Mouse (Mus musculus): ENCODE data around the gene Adam10. TPM values are rescaled to one million over a fixed set of nuclear protein-coding genes. Genes with fewer than 3 reads are reported as not detected.
A peak's percentile ranks its signal among the peaks of the same experiment; 100 is the strongest.

Gene Adam10
- polyA plus RNA-seq (2015; fragmentation: Nextera tagmentation; extraction: Ambion mirVana), result 57.1 and 58.2 TPM in 2 replicates

DNA sequence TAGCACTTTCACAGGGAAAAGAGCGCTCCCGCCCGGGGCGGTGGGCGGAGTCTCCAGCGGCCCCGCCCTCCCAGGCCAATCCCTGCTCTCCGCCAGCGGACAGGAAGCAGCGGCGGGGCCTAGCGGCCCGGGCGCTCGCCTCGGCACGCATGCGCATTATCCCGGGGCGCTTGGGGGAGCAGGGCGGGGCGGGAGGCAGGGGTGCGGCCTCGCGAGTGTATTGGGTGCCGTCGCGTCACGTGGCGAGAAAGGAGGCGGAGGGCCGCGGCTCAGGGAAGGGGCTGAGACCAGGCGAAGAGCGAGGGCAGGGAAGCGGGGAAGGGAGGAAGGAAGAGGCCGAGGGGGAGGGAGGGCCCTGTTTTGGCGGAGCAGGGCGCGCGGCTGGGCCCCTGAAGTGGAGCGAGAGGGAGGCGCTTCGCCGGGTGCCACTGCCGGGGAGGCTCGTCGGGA lies at the start of gene Adam10:
Gene Adam10 (plus strand): TSS at position 316 of the 450 bp plus-strand sequence.
- peak within 1 kb of the TSS; percentile 78 for H3K4me2 ChIP-seq (ENCODE audit: low read depth, low read length)
- H3K9me3 ChIP-seq (replicated peaks; ENCODE audit: control insufficient read depth, low read length), result no peaks in the 10 kb centered on the region
- peak within 1 kb of the TSS; percentile 96 for H3K27ac ChIP-seq (ENCODE audit: low read length)
- peak; percentile 99 for ATAC-seq (replicated peaks; ENCODE audit: extremely low read depth, insufficient read depth, low FRiP score)
- H3K9ac ChIP-seq (ENCODE audit: low read length), result peak within 1 kb of the TSS; percentile 94
- peaks cover 15% of the 10 kb centered on the region for H3K4me1 ChIP-seq (ENCODE audit: control insufficient read depth, insufficient read depth, low read length)
- H3K4me3 ChIP-seq (ENCODE audit: low read length), result peak within 1 kb of the TSS; percentile 86
- H3K36me3 ChIP-seq (ENCODE audit: control insufficient read depth, insufficient read depth), result no peaks in the 10 kb centered on the region
- under 1% methylated on average over 47 of the region's 48 CpGs for WGBS
- no peaks in the 10 kb centered on the region for H3K27me3 ChIP-seq (ENCODE audit: control insufficient read depth, insufficient read depth, low read length)

DNA sequence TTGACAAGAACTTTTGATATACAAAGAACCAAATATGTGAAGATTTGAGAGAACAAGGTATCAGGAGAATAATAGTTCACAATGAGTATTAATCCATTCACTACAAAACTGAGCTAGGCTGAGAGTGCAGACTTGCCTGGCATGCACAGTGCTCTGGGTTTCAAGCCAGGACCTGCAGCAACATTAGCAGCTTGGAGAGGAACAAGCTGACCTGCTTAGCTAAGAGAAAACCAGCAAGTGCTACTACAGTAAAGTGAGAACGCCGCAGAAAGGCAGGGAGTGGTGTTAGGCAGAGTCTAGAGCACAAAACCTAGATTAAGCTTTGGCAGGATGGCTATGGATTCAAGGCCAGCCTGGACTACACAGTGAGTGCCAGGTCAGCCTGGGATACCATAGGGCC lies 49.1 kb upstream of the Adam10 start:
- Histone ChIP-seq H3K27ac (ENCODE audit: low read length) (no peak overlapping the region; the same call in 1 of the 2 replicates), H3K4me2 (ENCODE audit: low read depth, low read length) (no peak overlapping the region), H3K4me3 (ENCODE audit: low read length) (no peak overlapping the region), H3K36me3 (ENCODE audit: control insufficient read depth, insufficient read depth) (0 out of 2 replicates have a peak, but pooled peaks cover 4% of the 10 kb centered on the region), H3K9ac (ENCODE audit: low read length) (no peak overlapping the region), H3K9me3 (replicated peaks; ENCODE audit: control insufficient read depth, low read length) (no peaks in the 10 kb centered on the region), H3K27me3 (ENCODE audit: control insufficient read depth, insufficient read depth, low read length) (no peaks in the 10 kb centered on the region), H3K4me1 (ENCODE audit: control insufficient read depth, insufficient read depth, low read length) (peaks cover 12% of the 10 kb centered on the region)
- no peak for ATAC-seq (replicated peaks; ENCODE audit: extremely low read depth, insufficient read depth, low FRiP score)
- 82% methylated on average over 2 of the region's 2 CpGs for WGBS

DNA sequence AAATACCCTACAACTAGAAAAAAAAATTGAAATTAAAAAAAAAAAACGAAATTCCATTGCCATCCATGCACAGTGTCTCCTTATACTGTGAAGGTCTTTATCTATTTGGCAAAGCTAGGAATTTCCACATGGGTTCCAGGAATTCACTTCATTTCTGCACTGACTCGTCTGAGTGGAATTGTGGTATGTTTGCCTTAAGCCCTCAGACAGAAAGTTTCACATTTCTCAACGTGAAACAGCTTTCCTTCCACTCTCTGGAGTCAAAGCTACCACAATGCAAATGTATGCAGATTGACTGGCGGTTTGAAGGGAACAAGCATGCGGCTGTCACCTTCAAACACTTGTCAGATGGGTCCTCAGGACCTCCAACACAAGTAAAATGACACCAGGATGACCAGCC lies 47.1 kb upstream of the Adam10 start:
- no peak overlapping the region for H3K27ac ChIP-seq (ENCODE audit: low read length)
- WGBS, result 21% methylated on average over 5 of the region's 5 CpGs

DNA sequence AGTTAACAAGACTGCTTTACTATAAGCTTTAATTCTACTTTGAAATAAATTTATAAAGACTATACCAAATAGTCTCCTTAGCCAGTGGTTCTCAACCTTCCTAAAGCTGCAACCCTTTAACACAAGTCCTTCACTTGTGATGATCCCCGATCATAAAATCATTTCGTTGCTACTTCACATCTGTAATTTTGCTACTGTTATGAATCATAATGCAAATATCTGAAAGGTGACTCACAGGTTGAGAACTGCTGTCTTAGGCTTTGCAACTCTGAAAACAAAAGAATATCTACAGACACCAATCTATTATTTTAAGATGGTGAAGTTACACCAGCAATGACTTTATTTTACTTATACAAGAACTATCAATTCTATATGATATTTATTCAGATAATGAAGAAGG lies 42.0 kb upstream of the Adam10 start:
- Histone ChIP-seq H3K9ac (ENCODE audit: low read length) (no peak overlapping the region), H3K4me1 (ENCODE audit: control insufficient read depth, insufficient read depth, low read length) (peaks cover 1% of the 10 kb centered on the region), H3K27me3 (ENCODE audit: control insufficient read depth, insufficient read depth, low read length) (no peaks in the 10 kb centered on the region), H3K36me3 (ENCODE audit: control insufficient read depth, insufficient read depth) (0 out of 2 replicates have a peak, but pooled peaks cover 4% of the 10 kb centered on the region), H3K27ac (ENCODE audit: low read length) (no peak overlapping the region), H3K4me2 (ENCODE audit: low read depth, low read length) (no peak overlapping the region), H3K4me3 (ENCODE audit: low read length) (no peak overlapping the region), H3K9me3 (replicated peaks; ENCODE audit: control insufficient read depth, low read length) (no peaks in the 10 kb centered on the region)
- WGBS, result 81% methylated on average over 2 of the region's 2 CpGs
- ATAC-seq (replicated peaks; ENCODE audit: extremely low read depth, insufficient read depth, low FRiP score), result no peak

More for the DNA sequence above, 47.1 kb upstream of the Adam10 start:
- no peak overlapping the region for H3K4me3 ChIP-seq (ENCODE audit: low read length)
- H3K4me2 ChIP-seq (ENCODE audit: low read depth, low read length), result no peak overlapping the region
- no peak overlapping the region for H3K9ac ChIP-seq (ENCODE audit: low read length)
- H3K27me3 ChIP-seq (ENCODE audit: control insufficient read depth, insufficient read depth, low read length), result no peaks in the 10 kb centered on the region
- H3K4me1 ChIP-seq (ENCODE audit: control insufficient read depth, insufficient read depth, low read length), result peaks cover 8% of the 10 kb centered on the region
- H3K36me3 ChIP-seq (ENCODE audit: control insufficient read depth, insufficient read depth), result 0 out of 2 replicates have a peak, but pooled peaks cover 4% of the 10 kb centered on the region
- H3K9me3 ChIP-seq (replicated peaks; ENCODE audit: control insufficient read depth, low read length), result no peaks in the 10 kb centered on the region
- peak; percentile 49; the same call in 1 of the 2 replicates for ATAC-seq (replicated peaks; ENCODE audit: extremely low read depth, insufficient read depth, low FRiP score)

DNA sequence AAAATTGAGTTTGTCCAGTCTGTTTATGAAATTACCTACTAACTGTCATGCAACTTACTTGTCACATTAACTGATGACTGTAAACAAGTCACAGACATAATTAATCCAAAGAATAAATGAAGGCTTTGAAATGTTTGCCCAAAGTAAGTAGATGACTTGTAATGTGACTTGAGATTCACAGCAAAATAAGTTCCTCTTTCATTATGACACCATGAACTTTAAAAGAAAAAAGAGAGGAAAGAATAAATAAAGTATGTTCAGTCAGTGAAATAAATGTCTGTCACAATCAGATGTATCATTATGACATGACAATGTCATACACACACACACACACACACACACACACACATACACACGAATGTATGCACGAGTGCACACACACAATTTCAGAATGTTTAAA lies 28.5 kb upstream of the Adam10 start:
- no peak overlapping the region for H3K27ac ChIP-seq (ENCODE audit: low read length)
- H3K4me3 ChIP-seq (ENCODE audit: low read length), result no peak overlapping the region
- 72% methylated on average over 2 of the region's 2 CpGs for WGBS

DNA sequence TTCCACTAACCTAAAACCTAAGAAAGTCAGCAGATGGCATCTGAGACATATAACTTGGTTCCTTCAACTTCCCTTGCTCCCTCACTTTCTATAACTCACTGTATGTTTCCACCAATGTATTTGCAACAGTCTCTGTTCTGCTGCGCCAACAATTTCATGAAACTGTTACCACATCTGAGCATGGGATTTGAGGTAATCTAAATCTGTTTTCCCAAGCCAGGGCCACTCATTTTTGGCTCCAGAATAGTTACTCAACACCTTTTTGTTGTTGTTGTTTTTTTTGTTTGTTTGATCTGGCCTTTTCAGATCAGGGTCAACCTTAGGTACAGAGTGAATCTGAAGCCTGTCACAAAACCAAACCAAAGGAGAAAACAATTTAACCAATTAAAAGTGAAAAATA lies 27.8 kb upstream of the Adam10 start:
- no peak overlapping the region for H3K4me2 ChIP-seq (ENCODE audit: low read depth, low read length)
- no peak overlapping the region for H3K9ac ChIP-seq (ENCODE audit: low read length)
- peaks cover 11% of the 10 kb centered on the region for H3K4me1 ChIP-seq (ENCODE audit: control insufficient read depth, insufficient read depth, low read length)
- peaks cover 3% of the 10 kb centered on the region; the same call in 1 of the 2 replicates for H3K36me3 ChIP-seq (ENCODE audit: control insufficient read depth, insufficient read depth)
- H3K27me3 ChIP-seq (ENCODE audit: control insufficient read depth, insufficient read depth, low read length), result no peaks in the 10 kb centered on the region
- ATAC-seq (replicated peaks; ENCODE audit: extremely low read depth, insufficient read depth, low FRiP score), result no peak
- no peaks in the 10 kb centered on the region for H3K9me3 ChIP-seq (replicated peaks; ENCODE audit: control insufficient read depth, low read length)
- H3K27ac ChIP-seq (ENCODE audit: low read length), result no peak overlapping the region
- 90% methylated on average over 1 of the region's 1 CpGs for WGBS
- H3K4me3 ChIP-seq (ENCODE audit: low read length), result no peak overlapping the region

More for the DNA sequence above, 28.5 kb upstream of the Adam10 start:
- no peak for ATAC-seq (replicated peaks; ENCODE audit: extremely low read depth, insufficient read depth, low FRiP score)
- no peak overlapping the region for H3K4me2 ChIP-seq (ENCODE audit: low read depth, low read length)
- H3K9me3 ChIP-seq (replicated peaks; ENCODE audit: control insufficient read depth, low read length), result no peaks in the 10 kb centered on the region
- no peak overlapping the region for H3K9ac ChIP-seq (ENCODE audit: low read length)
- no peaks in the 10 kb centered on the region for H3K27me3 ChIP-seq (ENCODE audit: control insufficient read depth, insufficient read depth, low read length)
- peaks cover 11% of the 10 kb centered on the region for H3K4me1 ChIP-seq (ENCODE audit: control insufficient read depth, insufficient read depth, low read length)
- peaks cover 3% of the 10 kb centered on the region; the same call in 1 of the 2 replicates for H3K36me3 ChIP-seq (ENCODE audit: control insufficient read depth, insufficient read depth)

DNA sequence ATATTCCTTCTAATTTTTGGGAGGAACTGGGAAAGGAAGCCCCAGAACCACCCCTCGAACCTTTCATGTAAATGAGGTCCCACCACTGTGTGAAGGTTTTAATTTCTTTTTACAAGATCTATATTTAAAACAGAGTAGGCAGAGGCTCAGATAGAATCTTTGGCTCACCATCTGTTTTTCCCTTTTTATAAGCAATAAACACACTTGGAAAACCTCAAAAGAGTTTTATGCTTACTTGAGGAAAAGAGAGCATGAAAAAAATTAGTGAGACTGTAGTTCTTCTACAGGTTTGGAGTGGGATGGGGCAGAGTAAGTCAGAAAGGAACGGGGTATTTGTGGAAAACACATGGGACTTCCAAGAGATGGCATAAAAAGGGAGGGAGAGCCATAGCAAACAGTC lies 26.6 kb upstream of the Adam10 start:
- H3K27me3 ChIP-seq (ENCODE audit: control insufficient read depth, insufficient read depth, low read length), result no peaks in the 10 kb centered on the region
- 71% methylated on average over 2 of the region's 2 CpGs for whole genome bisulfite sequencing
- H3K36me3 ChIP-seq (ENCODE audit: control insufficient read depth, insufficient read depth), result peaks cover 3% of the 10 kb centered on the region; the same call in 1 of the 2 replicates
- H3K27ac ChIP-seq (ENCODE audit: low read length), result no peak overlapping the region
- ATAC-seq (replicated peaks; ENCODE audit: extremely low read depth, insufficient read depth, low FRiP score), result no peak
- H3K9me3 ChIP-seq (replicated peaks; ENCODE audit: control insufficient read depth, low read length), result no peaks in the 10 kb centered on the region
- no peak overlapping the region for H3K9ac ChIP-seq (ENCODE audit: low read length)
- no peak overlapping the region for H3K4me3 ChIP-seq (ENCODE audit: low read length)
- peaks cover 11% of the 10 kb centered on the region for H3K4me1 ChIP-seq (ENCODE audit: control insufficient read depth, insufficient read depth, low read length)
- no peak overlapping the region for H3K4me2 ChIP-seq (ENCODE audit: low read depth, low read length)

DNA sequence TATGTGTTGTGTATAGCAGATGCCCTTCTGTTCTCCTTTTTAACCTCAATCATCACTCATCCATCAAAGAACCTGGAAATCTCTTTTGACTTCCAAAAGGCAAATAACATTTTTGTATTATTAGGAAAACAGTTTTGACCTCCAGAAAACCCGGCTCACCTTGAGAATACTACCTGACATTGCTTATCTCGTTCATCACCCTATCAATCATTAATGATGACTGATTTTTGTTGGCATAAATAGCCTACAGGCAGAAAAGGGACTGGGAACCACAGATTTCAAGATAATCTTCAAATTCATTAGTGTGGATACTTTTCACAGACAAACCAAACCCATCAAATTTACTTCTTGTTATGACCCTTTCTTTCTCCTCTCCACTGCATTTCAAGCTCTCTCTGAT lies 24.9 kb upstream of the Adam10 start:
- Histone ChIP-seq H3K9ac (ENCODE audit: low read length) (no peak overlapping the region), H3K27ac (ENCODE audit: low read length) (no peak overlapping the region), H3K36me3 (ENCODE audit: control insufficient read depth, insufficient read depth) (peaks cover 3% of the 10 kb centered on the region; the same call in 1 of the 2 replicates), H3K9me3 (replicated peaks; ENCODE audit: control insufficient read depth, low read length) (no peaks in the 10 kb centered on the region), H3K4me2 (ENCODE audit: low read depth, low read length) (no peak overlapping the region), H3K4me3 (ENCODE audit: low read length) (no peak overlapping the region), H3K27me3 (ENCODE audit: control insufficient read depth, insufficient read depth, low read length) (no peaks in the 10 kb centered on the region), H3K4me1 (ENCODE audit: control insufficient read depth, insufficient read depth, low read length) (peaks cover 11% of the 10 kb centered on the region)
- ATAC-seq (replicated peaks; ENCODE audit: extremely low read depth, insufficient read depth, low FRiP score), result no peak
- WGBS, result 67% methylated on average over 2 of the region's 2 CpGs

DNA sequence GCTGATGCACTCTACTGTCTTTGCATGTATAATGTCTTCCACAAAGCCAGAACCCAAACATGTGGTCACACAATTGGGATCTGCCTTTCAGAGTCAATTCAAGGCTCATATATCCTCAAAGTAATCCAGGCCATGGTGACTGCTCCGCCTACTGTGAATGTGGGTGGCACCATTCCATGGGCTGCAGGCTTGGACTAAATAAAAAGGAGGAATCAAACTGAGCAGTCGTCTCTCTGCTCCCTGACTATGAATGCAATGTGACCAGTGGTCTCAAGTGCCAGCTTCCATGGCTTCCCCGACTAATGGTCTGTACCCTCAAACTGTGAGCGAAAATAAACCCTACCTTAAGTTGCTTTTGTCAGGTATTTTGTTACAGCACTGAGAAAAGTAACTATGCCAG lies 24.3 kb upstream of the Adam10 start:
- Histone ChIP-seq H3K27ac (ENCODE audit: low read length) (no peak overlapping the region), H3K27me3 (ENCODE audit: control insufficient read depth, insufficient read depth, low read length) (no peaks in the 10 kb centered on the region), H3K4me3 (ENCODE audit: low read length) (no peak overlapping the region), H3K9me3 (replicated peaks; ENCODE audit: control insufficient read depth, low read length) (no peaks in the 10 kb centered on the region), H3K4me1 (ENCODE audit: control insufficient read depth, insufficient read depth, low read length) (peaks cover 11% of the 10 kb centered on the region), H3K36me3 (ENCODE audit: control insufficient read depth, insufficient read depth) (peaks cover 2% of the 10 kb centered on the region; the same call in 1 of the 2 replicates), H3K9ac (ENCODE audit: low read length) (no peak overlapping the region), H3K4me2 (ENCODE audit: low read depth, low read length) (peak overlapping the region; percentile 31; the same call in 1 of the 2 replicates)
- no peak for ATAC-seq (replicated peaks; ENCODE audit: extremely low read depth, insufficient read depth, low FRiP score)
- WGBS, result 75% methylated on average over 4 of the region's 4 CpGs

All from heart, embryonic 16.5 days (tissue).